Mouse (Mus musculus): ENCODE data around the gene Lmf1. TPM values are rescaled to one million over a fixed set of nuclear protein-coding genes. Genes with fewer than 3 reads are reported as not detected.

Lmf1 gene
- total and polyA plus RNA-seq, 3 experiments: 14.0 to 30.5 TPM; not detected in 1

GRCm38 (mm10) chr17:25608821-25609505 lies 30.1 kb downstream of the Lmf1 start:
- DNase-seq (ENCODE audit: low read depth, low spot score): no peak
- Histone ChIP-seq H3K9me3 (replicated peaks; ENCODE audit: insufficient read depth, low read length) (no peaks in the 10 kb centered on the region), H3K27ac (ENCODE audit: control insufficient read depth, low read depth, low read length) (no peak overlapping the region), H3K9ac (ENCODE audit: control insufficient read depth, low read depth, low read length, poor library complexity, severe bottlenecking) (no peak overlapping the region), H3K36me3 (ENCODE audit: control insufficient read depth in 1 of 2, insufficient read depth in 2 of 2, low read length in 2 of 2) (no peaks in the 10 kb centered on the region), H3K79me2 (ENCODE audit: control insufficient read depth, insufficient read depth, low read length, poor library complexity) (no peaks in the 10 kb centered on the region), H3K4me1 (ENCODE audit: control insufficient read depth in 1 of 2, insufficient read depth in 2 of 2, low read length in 2 of 2) (no peaks in the 10 kb centered on the region), H3K4me3 (ENCODE audit: control insufficient read depth in 1 of 2, insufficient read depth in 1 of 2, low read depth in 2 of 2, low read length in 2 of 2) (no peak overlapping the region), H3K27me3 (ENCODE audit: control insufficient read depth in 1 of 2, insufficient read depth in 2 of 2, low read length in 2 of 2) (no peaks in the 10 kb centered on the region)
- no peak for TF ChIP-seq POLR2A (IDR thresholded peaks at IDR 0.05; ENCODE audit: control insufficient read depth in 1 of 2, insufficient read depth in 1 of 2, low read depth in 1 of 2, low read length in 2 of 2, poor library complexity in 1 of 2)
- TF ChIP-seq ZC3H11A (IDR thresholded peaks at IDR 0.05; ENCODE audit: low read depth, low read length): no peak
- no peak for TF ChIP-seq CHD1 (IDR thresholded peaks at IDR 0.05; ENCODE audit: low read depth, low read length)
- no peak for TF ChIP-seq ELF1 (IDR thresholded peaks at IDR 0.05; ENCODE audit: low read depth, low read length)
- no peak for TF ChIP-seq MYB (IDR thresholded peaks at IDR 0.05; ENCODE audit: low read depth, low read length)
- TF ChIP-seq TCF12 (IDR thresholded peaks at IDR 0.05; ENCODE audit: low read depth, low read length): no peak

DNA sequence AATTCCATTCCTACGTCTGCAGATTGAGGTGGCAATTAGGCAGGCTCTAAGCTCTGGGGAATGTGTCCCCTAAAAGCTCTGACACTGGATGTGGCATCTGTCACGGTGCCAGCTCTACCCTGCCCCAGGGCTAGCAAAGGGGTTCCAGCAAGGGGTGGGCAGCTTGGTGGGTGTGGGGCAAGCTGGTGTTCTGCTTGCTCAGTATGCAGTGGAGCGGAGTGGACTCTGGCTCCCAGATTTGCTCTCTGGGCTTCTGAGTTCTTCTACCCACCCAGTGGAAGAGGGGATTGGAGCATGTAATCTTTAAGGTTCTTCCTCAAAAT lies 30.6 kb downstream of the Lmf1 start:
- no peaks in the 10 kb centered on the region for H3K9me3 ChIP-seq (replicated peaks; ENCODE audit: insufficient read depth, low read length)
- H3K4me1 ChIP-seq (ENCODE audit: control insufficient read depth in 1 of 2, insufficient read depth in 2 of 2, low read length in 2 of 2): no peaks in the 10 kb centered on the region
- H3K79me2 ChIP-seq (ENCODE audit: control insufficient read depth, insufficient read depth, low read length, poor library complexity): no peaks in the 10 kb centered on the region
- H3K4me3 ChIP-seq (ENCODE audit: control insufficient read depth in 1 of 2, insufficient read depth in 1 of 2, low read depth in 2 of 2, low read length in 2 of 2): no peak overlapping the region
- TF ChIP-seq CHD1 (IDR thresholded peaks at IDR 0.05; ENCODE audit: low read depth, low read length) (no peak), ZNF384 (IDR thresholded peaks at IDR 0.05; ENCODE audit: low read depth, low read length) (no peak), RCOR1 (IDR thresholded peaks at IDR 0.05; ENCODE audit: low read depth, low read length) (no peak), POLR2A (IDR thresholded peaks at IDR 0.05; ENCODE audit: control insufficient read depth in 1 of 2, insufficient read depth in 1 of 2, low read depth in 1 of 2, low read length in 2 of 2, poor library complexity in 1 of 2) (no peak), MAZ (IDR thresholded peaks at IDR 0.05; ENCODE audit: low read depth, low read length) (no peak), MEF2A (IDR thresholded peaks at IDR 0.05; ENCODE audit: extremely low read depth, insufficient replicate concordance, low read depth, low read length, poor library complexity, severe bottlenecking) (no peak), GABPA (IDR thresholded peaks at IDR 0.05; ENCODE audit: low read depth, low read length) (no peak), NRF1 (IDR thresholded peaks at IDR 0.05; ENCODE audit: insufficient read depth, low read depth, low read length, poor library complexity, severe bottlenecking) (no peak), POLR2AphosphoS2 (IDR thresholded peaks at IDR 0.05; ENCODE audit: low read length) (no peak), EP300 (IDR thresholded peaks at IDR 0.05; ENCODE audit: low read depth in 1 of 2, low read length in 2 of 2) (no peak), ZMIZ1 (IDR thresholded peaks at IDR 0.05; ENCODE audit: low read depth, low read length) (no peak), GATA1 (IDR thresholded peaks at IDR 0.05; ENCODE audit: low read depth, low read length) (no peak), TBP (IDR thresholded peaks at IDR 0.05; ENCODE audit: low read depth, low read length) (no peak), ZC3H11A (IDR thresholded peaks at IDR 0.05; ENCODE audit: low read depth, low read length) (no peak), USF2 (IDR thresholded peaks at IDR 0.05; ENCODE audit: borderline replicate concordance in 1 of 2, insufficient read depth in 1 of 2, low read depth in 1 of 2, low read length in 2 of 2) (no peak)
- no peak for DNase-seq (ENCODE audit: low read depth, low spot score)
- no peaks in the 10 kb centered on the region for H3K27me3 ChIP-seq (ENCODE audit: control insufficient read depth in 1 of 2, insufficient read depth in 2 of 2, low read length in 2 of 2)
- no peak overlapping the region for H3K9ac ChIP-seq (ENCODE audit: control insufficient read depth, low read depth, low read length, poor library complexity, severe bottlenecking)
- H3K36me3 ChIP-seq (ENCODE audit: control insufficient read depth in 1 of 2, insufficient read depth in 2 of 2, low read length in 2 of 2): no peaks in the 10 kb centered on the region
- no peak overlapping the region for H3K27ac ChIP-seq (ENCODE audit: control insufficient read depth, low read depth, low read length)
